Mouse (Mus musculus): ENCODE results near the gene Specc1l.

DNA sequence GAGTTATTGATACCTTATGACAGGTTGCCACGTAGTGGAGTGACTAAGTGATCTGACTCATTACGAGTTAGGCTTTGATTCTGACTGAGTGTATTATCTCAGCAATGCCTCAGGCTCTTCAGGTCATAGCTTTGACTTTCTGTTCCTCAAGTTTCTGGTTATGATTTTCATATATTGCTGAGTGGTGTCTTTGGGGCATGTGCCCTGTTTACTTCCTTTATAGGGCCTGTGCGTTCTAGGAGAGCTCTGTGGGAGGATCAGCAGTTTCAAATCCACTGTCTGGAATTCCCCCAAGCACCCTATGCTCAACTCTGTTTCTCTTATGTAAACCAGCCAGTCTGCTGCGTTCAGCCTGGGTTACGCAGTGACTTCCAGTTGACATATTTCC is 10.7 kb downstream of the Specc1l start:
- TF ChIP-seq CTCF (IDR thresholded peaks at IDR 0.05; ENCODE audit: low read depth) (no peak), EP300 (optimal IDR thresholded peaks at IDR 0.05) (no peak)
